Mouse (Mus musculus): ENCODE measurements at regions not wholly inside any gene's neighbourhood (a gene's known extent, or its start where the extent isn't known, plus 50 kb on each side); places are given as distances from the start of the nearest gene placed in this dataset.
A peak's percentile ranks its signal among the peaks of the same experiment; 100 is the strongest.

DNA sequence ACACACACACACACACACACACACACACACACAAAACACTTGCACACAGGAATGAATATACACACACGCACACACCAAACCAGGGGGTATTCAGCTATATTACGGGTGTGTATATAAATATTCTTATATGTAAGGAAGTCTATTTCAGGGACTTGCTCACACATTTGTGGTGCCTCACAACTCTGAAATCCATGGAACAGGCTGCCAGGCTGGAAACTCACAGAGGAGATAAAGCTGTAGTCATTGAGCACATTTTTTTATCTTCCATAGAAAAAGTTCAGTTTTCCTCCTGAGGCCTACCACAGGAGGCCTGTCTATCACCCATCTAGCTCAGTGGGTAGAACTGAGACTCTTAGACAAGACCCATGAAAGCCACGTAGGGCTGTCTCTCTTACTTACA is 83.8 kb downstream of the Ier5 start:
- Histone ChIP-seq H3K27ac (ENCODE audit: control insufficient read depth, insufficient read depth, low read length) (no peak overlapping the region), H3K27me3 (ENCODE audit: control insufficient read depth, insufficient read depth, low read length) (no peaks in the 10 kb centered on the region), H3K36me3 (ENCODE audit: control insufficient read depth, insufficient read depth, low read length) (no peaks in the 10 kb centered on the region), H3K4me1 (replicated peaks; ENCODE audit: control insufficient read depth, insufficient read depth, low read length) (no peaks in the 10 kb centered on the region), H3K4me3 (ENCODE audit: control insufficient read depth, insufficient read depth, low read length) (no peak overlapping the region)
- WGBS, result 93% methylated on average over 3 of the region's 3 CpGs
- no peak for TF ChIP-seq POLR2A (IDR thresholded peaks at IDR 0.05; ENCODE audit: control insufficient read depth, extremely low read depth, insufficient read depth, low read length, poor library complexity)
- TF ChIP-seq CTCF (IDR thresholded peaks at IDR 0.05; ENCODE audit: borderline replicate concordance, control insufficient read depth, extremely low read depth, insufficient read depth, low read length, poor library complexity), result no peak
- DNase-seq, result no peak

DNA sequence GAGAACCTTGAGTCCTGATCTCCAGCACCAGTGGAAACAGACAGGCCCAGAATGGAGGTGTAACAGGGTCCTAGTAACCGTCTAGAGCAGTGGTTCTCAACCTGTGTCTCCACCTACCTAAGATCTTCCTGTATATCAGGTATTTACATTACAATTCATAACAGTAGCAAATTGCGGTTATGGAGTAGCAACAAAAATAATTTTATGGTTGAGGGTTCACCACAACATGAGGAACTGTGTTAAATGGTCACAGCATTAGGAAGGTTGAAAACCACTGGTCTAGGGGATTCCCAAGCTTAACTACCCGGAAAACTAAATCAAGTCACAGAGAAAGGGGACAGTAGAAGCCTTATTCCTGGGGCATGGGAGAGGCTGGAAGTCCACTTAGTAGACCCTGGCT is 84.5 kb downstream of the Ier5 start:
- H3K36me3 ChIP-seq (ENCODE audit: control insufficient read depth, insufficient read depth, low read length), result no peaks in the 10 kb centered on the region
- TF ChIP-seq CTCF (IDR thresholded peaks at IDR 0.05; ENCODE audit: borderline replicate concordance, control insufficient read depth, extremely low read depth, insufficient read depth, low read length, poor library complexity) (no peak), POLR2A (IDR thresholded peaks at IDR 0.05; ENCODE audit: control insufficient read depth, extremely low read depth, insufficient read depth, low read length, poor library complexity) (no peak)
- no peaks in the 10 kb centered on the region for H3K4me1 ChIP-seq (replicated peaks; ENCODE audit: control insufficient read depth, insufficient read depth, low read length)
- H3K4me3 ChIP-seq (ENCODE audit: control insufficient read depth, insufficient read depth, low read length), result no peak overlapping the region
- 55% methylated on average over 3 of the region's 3 CpGs for WGBS
- DNase-seq, result no peak
- no peaks in the 10 kb centered on the region for H3K27me3 ChIP-seq (ENCODE audit: control insufficient read depth, insufficient read depth, low read length)
- H3K27ac ChIP-seq (ENCODE audit: control insufficient read depth, insufficient read depth, low read length), result no peak overlapping the region

DNA sequence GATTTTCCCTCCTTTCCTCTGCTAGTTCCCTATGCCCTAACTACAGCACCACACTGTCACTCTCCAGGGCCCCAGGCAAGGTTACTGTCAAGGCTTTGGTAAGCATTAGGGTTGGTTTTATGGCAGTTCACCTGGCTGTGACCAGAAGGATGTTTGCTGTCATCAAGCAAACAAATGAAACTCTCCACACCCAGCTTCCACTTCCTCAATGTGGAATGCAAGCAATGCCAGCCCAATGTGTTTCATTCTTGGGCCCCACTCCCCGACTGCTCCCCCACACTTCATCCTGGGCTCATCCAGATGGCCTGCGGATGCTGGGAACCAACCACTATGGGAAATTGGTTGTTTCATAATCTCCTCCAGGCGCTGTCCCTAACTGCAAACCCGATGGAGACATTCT is 85.7 kb downstream of the Ier5 start:
- no peak for TF ChIP-seq POLR2A (IDR thresholded peaks at IDR 0.05; ENCODE audit: control insufficient read depth, extremely low read depth, insufficient read depth, low read length, poor library complexity)
- TF ChIP-seq CTCF (IDR thresholded peaks at IDR 0.05; ENCODE audit: borderline replicate concordance, control insufficient read depth, extremely low read depth, insufficient read depth, low read length, poor library complexity), result no peak
- DNase-seq, result no peak
- H3K36me3 ChIP-seq (ENCODE audit: control insufficient read depth, insufficient read depth, low read length), result no peaks in the 10 kb centered on the region

DNA sequence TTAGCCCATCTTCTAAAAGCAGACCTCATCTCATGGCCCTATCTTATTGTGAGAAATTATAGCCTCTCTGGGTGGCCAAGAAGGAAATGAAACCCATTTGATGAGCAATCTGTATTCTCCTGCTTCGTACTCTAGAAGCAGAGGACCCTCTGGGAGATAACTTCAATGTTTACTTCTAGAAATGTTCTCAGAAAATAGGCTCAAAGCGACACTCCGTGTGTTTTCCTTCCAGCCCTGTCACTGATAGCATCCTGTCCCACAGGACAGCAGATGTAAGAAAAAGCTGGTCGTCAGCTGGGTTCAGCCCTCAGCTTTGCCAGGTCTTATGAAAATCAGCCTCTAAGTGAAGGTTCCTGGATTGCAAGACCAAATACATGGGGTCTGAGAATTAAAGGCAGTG is 86.1 kb downstream of the Ier5 start:
- no peak overlapping the region for H3K4me3 ChIP-seq (ENCODE audit: control insufficient read depth, insufficient read depth, low read length)
- H3K36me3 ChIP-seq (ENCODE audit: control insufficient read depth, insufficient read depth, low read length), result no peaks in the 10 kb centered on the region
- DNase-seq, result no peak
- H3K27me3 ChIP-seq (ENCODE audit: control insufficient read depth, insufficient read depth, low read length), result no peaks in the 10 kb centered on the region
- 86% methylated on average over 4 of the region's 4 CpGs for WGBS
- no peak overlapping the region for H3K27ac ChIP-seq (ENCODE audit: control insufficient read depth, insufficient read depth, low read length)
- no peaks in the 10 kb centered on the region for H3K4me1 ChIP-seq (replicated peaks; ENCODE audit: control insufficient read depth, insufficient read depth, low read length)
- no peak for TF ChIP-seq CTCF (IDR thresholded peaks at IDR 0.05; ENCODE audit: borderline replicate concordance, control insufficient read depth, extremely low read depth, insufficient read depth, low read length, poor library complexity)
- TF ChIP-seq POLR2A (IDR thresholded peaks at IDR 0.05; ENCODE audit: control insufficient read depth, extremely low read depth, insufficient read depth, low read length, poor library complexity), result no peak

More for the DNA sequence above, 85.7 kb downstream of the Ier5 start:
- H3K27me3 ChIP-seq (ENCODE audit: control insufficient read depth, insufficient read depth, low read length), result no peaks in the 10 kb centered on the region
- H3K4me1 ChIP-seq (replicated peaks; ENCODE audit: control insufficient read depth, insufficient read depth, low read length), result no peaks in the 10 kb centered on the region
- H3K27ac ChIP-seq (ENCODE audit: control insufficient read depth, insufficient read depth, low read length), result no peak overlapping the region
- WGBS, result 66% methylated on average over 4 of the region's 4 CpGs
- H3K4me3 ChIP-seq (ENCODE audit: control insufficient read depth, insufficient read depth, low read length), result no peak overlapping the region

DNA sequence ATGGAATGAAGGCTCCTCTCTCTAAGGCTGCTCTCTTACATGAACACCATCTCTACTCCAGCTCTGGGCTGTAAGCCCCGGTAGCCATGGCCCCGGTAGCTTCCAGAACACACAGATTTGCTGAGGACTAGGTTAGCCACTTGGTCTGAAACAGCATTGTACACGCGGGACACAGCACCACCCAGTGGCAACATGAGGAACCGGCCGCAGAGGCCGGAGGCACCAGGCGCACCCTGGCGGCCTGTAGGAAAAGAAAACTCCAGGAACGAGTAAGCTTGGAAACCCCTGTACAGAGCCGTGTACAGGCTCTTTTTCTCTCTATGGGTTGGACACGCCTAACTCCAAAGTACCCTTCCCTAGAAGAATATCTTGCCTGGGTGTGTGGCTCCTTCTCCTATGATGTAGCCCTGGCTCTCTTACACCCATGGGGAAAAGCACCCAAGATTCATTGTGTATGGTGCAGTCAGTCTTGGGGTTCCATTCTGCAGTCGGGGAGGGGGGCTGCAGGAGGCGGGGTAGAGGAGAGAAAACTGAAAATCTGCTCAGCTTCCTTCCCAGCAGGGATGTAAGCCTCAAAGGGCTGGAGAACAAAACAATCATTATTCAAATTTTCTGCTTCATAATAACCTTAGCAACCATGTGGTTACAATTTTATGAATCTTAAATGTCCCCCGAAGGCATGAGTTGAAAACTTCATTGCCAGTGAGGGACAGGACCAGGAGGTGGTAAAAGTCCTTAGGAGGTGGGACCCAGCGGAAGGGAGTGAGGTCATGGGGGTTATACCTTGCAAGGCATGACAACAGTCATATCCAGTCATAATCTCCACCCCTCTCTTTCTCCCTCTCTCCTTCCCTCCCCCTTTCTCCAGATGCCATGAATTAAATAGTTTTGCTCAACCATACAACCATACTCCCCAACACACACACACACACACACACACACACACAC is 92.6 kb downstream of the Ier5 start:
- TF ChIP-seq CTCF (IDR thresholded peaks at IDR 0.05; ENCODE audit: borderline replicate concordance, control insufficient read depth, extremely low read depth, insufficient read depth, low read length, poor library complexity) (peak; percentile 100), POLR2A (IDR thresholded peaks at IDR 0.05; ENCODE audit: control insufficient read depth, extremely low read depth, insufficient read depth, low read length, poor library complexity) (no peak)
- 20% methylated on average over 16 of the region's 16 CpGs for WGBS
- no peaks in the 10 kb centered on the region for H3K4me1 ChIP-seq (replicated peaks; ENCODE audit: control insufficient read depth, insufficient read depth, low read length)
- no peaks in the 10 kb centered on the region for H3K27me3 ChIP-seq (ENCODE audit: control insufficient read depth, insufficient read depth, low read length)
- H3K27ac ChIP-seq (ENCODE audit: control insufficient read depth, insufficient read depth, low read length), result no peak overlapping the region
- H3K4me3 ChIP-seq (ENCODE audit: control insufficient read depth, insufficient read depth, low read length), result no peak overlapping the region
- no peaks in the 10 kb centered on the region for H3K36me3 ChIP-seq (ENCODE audit: control insufficient read depth, insufficient read depth, low read length)
- DNase-seq, result peak; percentile 83

DNA sequence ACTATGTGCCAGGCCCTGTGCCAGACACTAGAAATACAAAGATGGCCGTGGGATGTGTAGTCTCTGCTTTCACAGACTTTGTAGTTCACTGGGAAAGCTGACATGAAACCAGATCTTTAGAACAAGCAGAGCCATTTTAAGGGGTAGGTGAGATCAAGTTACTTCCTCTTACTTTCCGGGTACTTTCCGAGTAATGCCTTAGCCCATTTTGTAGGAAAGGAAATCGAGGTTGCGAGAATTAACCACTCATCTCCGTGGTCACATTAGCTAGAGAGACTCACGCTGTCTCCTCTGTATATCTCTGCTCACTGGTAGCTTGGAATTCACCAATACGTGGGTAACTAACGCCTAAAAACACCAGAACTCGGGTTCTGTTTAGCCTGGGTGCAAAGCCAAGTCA is 93.3 kb downstream of the Ier5 start:
- H3K4me1 ChIP-seq (replicated peaks; ENCODE audit: control insufficient read depth, insufficient read depth, low read length), result no peaks in the 10 kb centered on the region
- no peak overlapping the region for H3K4me3 ChIP-seq (ENCODE audit: control insufficient read depth, insufficient read depth, low read length)
- DNase-seq, result no peak
- H3K36me3 ChIP-seq (ENCODE audit: control insufficient read depth, insufficient read depth, low read length), result no peaks in the 10 kb centered on the region
- H3K27ac ChIP-seq (ENCODE audit: control insufficient read depth, insufficient read depth, low read length), result no peak overlapping the region
- TF ChIP-seq POLR2A (IDR thresholded peaks at IDR 0.05; ENCODE audit: control insufficient read depth, extremely low read depth, insufficient read depth, low read length, poor library complexity) (no peak), CTCF (IDR thresholded peaks at IDR 0.05; ENCODE audit: borderline replicate concordance, control insufficient read depth, extremely low read depth, insufficient read depth, low read length, poor library complexity) (no peak)
- WGBS, result 49% methylated on average over 10 of the region's 10 CpGs
- no peaks in the 10 kb centered on the region for H3K27me3 ChIP-seq (ENCODE audit: control insufficient read depth, insufficient read depth, low read length)
